Mouse (Mus musculus) kidney, postnatal 4 days (tissue): Measurements from ENCODE around the gene Klhdc7a.
"Not testable (repeated sequence)": the region's sequence is repeated elsewhere in the genome, so short reads cannot be mapped to it uniquely, and the experiment has no call there.

Source experiments
- DNase-seq, 2 experiments: peaks; one replicate each; pipeline ENCODE4 v3.0.0; 2021; ENCODE audit warnings: mixed read lengths in 2 of 2

Gene Klhdc7a

GRCm38 (mm10) chr4:139967922-139968321 is at the start of gene Klhdc7a:
Gene Klhdc7a, minus strand, starts transcription at chr4:139968026.
- peak; percentile 83 to 90 for DNase-seq

DNA sequence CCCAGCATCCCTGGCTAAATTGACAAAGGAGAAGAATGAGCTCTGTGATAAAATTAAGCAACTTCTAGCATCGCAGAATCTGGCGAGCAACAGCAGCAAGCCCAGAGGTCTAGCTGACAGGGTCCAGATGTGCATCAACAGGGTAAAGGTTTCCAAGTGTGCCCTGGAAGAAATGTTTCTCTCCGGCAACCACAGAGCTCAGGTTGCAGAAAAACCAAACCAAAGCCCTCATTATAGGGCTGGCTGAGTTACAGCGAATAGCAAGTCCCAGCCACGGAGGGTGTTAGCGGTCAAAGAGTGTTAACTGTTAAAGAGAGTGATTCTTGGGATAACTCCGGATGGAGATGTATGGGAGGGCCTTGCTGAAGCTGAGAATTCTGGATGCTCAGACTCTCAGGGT is 48.1 kb upstream of the Klhdc7a start:
- DNase-seq: no peak

DNA sequence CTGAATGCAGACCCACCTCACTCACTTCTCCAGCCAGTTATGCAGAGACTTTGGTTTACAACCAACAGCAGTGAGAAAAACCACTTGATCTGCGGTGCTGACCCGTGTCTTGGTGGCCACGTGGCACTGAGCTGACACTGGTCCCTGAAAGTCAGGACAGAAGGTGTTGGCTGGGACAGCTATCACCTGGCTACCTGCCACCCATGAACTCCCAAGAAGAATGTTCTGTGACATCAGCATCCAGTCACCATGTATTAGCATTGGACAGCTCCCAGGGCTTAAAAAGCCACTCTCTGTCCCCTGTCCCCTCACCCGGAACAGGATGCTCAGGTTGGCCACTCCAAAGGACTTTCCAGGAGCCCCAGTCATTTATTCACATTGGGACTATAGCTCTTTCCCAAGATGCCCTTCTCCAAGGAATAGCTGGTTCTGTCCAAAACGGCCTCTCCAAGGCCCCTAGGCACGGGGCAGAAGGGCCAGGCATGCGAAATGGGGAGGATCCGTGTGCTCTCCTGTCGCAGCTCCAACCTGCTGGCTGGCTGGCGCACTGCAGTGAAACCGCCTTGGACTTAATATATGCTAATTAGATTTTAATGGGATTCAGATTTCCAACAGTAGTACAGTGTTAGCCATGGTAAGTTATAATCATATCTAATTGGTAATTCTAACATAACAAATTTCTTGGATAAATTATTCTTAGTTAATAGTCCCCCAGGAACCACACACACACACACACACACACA is 43.1 kb upstream of the Klhdc7a start:
- DNase-seq: peak in 1 of 2 experiments; percentile 36

DNA sequence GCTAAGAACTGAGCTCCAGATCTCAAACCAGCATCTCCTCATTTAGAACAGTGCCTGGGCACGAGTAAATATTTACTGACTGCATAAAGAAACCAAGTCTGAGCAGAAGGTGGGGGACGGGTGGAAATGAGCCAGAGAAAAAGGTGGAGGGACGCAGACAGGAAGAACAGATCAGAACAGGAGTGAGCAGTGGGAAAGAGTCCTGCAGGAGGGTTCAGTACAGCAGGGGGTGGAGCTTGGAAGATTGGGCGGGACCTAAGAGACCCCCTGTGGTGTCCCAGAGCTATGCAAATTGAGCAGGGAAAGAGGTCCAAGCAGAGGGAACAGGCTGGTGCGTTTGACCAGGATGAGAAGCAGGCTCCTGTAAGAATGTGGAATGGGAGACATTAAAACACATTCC is 37.1 kb upstream of the Klhdc7a start:
- peak; percentile 28 to 36 for DNase-seq

GRCm38 (mm10) chr4:140004170-140004569 is 36.3 kb upstream of the Klhdc7a start:
- DNase-seq: peak; percentile 28 to 51

GRCm38 (mm10) chr4:140002069-140002468 is 34.2 kb upstream of the Klhdc7a start:
- no peak for DNase-seq

GRCm38 (mm10) chr4:140000911-140001310 is 33.1 kb upstream of the Klhdc7a start:
- no peak for DNase-seq

DNA sequence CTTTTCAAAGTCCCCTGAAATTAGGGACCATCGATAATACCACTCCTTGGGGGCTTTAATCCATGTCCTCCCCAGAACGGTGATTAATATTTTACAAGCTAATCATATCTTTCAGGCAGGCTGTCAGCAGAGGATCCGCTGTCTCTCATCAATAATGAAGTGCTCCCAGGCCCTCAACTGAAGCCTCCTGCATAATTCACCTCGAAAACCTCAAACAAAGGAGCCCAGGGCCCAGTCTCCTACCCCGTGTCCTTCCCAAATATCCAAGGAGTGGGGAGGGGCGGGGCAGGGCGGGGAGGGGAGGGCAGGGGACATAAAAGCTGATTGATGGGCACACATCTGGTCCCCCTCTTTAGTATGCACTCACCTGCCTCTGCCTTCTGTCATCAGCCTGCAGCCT is 31.2 kb upstream of the Klhdc7a start:
- no peak for DNase-seq

- no peak for DNase-seq
Observed at GRCm38 (mm10) chr4:139995659-139996058, 27.8 kb upstream of the Klhdc7a start.

DNA sequence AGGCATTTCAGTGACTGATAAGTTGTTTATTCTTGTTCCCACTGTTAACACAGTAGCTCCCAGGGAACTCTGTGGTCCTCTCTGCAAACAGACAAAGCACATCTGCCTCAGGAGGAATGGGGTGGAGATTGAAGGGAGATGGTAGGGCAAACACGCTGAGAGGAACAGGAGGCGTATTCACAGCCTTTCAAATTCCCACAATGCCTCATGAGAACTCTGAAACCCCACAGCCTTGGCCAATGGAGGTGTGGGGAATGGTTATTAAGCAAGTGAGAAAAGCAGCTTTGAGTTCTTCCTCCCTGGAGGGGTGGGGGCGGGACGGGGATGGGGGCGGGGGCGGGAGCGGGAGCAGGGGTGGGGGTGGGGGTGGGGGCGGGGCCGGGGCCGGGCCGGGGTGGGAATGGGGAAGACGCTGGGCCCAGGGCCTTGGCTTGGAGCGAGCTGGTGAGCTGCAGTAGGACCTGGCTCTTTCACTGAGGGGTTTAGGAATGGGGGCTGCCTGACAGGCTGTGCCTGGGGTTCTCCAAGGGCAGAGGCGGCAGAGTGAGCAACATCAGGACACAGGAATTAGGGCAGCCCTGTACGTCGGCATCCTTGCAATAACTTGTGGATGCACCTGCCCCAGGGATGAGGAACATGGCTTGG is 25.4 kb upstream of the Klhdc7a start:
- no peak for DNase-seq

DNA sequence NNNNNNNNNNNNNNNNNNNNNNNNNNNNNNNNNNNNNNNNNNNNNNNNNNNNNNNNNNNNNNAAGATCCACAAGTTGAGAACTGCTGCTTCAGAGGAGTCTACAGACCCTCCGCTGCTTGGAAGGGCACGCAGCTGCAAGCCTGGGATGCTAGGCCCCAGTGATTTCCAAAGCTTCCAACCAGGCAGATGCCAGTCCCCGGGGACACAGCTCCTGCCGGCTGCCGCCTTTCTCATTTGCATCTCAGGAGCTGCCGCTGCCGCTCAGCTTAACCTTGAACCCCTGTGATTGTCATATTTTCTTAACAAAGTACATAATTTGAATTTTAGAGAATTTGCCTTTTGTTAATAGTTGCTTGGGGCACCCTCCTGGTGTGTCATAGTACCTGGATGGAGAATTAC is 19.1 kb upstream of the Klhdc7a start:
- no peak for DNase-seq

GRCm38 (mm10) chr4:139978716-139979115 is 10.9 kb upstream of the Klhdc7a start:
- DNase-seq: peak; percentile 56 to 78

GRCm38 (mm10) chr4:139977308-139977781 is 9.5 kb upstream of the Klhdc7a start:
- DNase-seq: peak; percentile 33 to 57

DNA sequence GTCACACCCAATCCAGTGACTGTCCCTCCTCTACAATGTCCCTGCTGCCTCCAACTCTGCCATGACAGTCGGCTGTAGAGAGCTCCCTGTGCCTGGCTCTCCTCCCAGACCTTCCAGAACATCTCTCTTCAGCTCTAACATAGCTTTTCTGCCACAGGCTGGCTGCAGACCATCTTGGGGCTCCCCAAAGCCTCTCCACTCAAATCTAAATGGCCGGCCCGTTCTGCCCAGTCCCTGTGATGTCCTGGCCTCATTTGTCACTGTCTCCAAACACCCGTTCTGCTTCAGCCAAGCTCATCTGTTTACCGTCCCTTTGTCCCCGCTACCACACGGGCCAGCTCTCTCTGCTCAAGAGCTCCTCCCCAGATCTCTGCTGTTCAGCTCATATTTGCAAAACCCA is 6.7 kb upstream of the Klhdc7a start:
- no peak for DNase-seq

- DNase-seq: peak; percentile 75 to 86
Observed at GRCm38 (mm10) chr4:139967475-139967891, 343 bp downstream of the Klhdc7a start.

- DNase-seq: peak; percentile 34 to 59
Observed at GRCm38 (mm10) chr4:139966981-139967380, 845 bp downstream of the Klhdc7a start.

DNA sequence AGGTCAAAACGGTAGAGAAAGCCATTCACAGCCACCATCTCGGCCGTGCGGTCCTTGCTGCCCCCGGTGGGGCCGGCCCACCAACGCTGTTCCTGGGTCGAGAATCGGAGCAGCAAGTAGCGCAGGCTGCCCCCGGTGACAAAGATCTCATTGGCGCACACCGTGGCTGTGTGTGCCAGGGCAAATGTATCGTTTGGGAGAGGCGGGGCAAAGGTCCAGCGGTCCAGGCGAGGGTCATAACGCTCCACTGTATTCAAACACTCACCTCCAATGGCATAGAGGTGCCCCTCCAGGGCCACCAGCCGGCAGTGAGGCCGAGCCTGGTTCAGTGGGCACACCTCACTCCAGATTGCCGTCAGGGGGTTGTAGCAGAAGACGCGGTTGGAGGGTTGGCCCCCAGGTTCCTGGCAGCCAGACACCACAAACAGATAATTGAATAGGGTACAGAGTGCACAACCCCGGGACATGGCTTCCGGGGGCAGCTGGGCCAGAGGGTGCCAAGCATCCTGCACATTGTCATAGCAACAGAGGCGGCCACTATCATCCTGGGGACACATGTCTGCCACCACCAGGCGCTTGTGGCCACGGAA is 2.1 kb downstream of the Klhdc7a start:
- DNase-seq: no peak

- DNase-seq: no peak
Observed at GRCm38 (mm10) chr4:139964406-139964805, 3.4 kb downstream of the Klhdc7a start.

GRCm38 (mm10) chr4:139963911-139964310 is 3.9 kb downstream of the Klhdc7a start:
- DNase-seq: no peak

DNA sequence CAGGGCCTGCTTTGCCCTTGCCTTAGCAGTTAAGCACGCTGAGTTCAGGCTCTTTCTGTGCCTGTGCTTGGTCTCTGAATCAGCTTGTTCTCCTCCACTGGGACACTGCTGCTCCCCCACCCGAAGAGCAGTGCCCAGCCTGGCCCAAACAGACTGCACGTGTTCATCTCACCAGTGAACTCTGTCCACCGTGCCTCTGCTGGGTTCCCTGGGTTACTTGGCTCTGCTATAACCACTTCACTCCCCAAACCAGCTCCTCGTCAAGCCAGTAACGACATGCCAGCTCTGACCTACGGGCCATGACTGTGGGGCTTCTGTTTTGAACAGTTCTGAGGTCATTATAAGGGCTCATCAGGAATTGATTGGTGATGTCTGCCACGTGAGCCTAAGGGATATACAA is 4.8 kb downstream of the Klhdc7a start:
- peak; percentile 24 to 56 for DNase-seq

GRCm38 (mm10) chr4:139961816-139962215 is 6.0 kb downstream of the Klhdc7a start:
- no peak for DNase-seq

DNA sequence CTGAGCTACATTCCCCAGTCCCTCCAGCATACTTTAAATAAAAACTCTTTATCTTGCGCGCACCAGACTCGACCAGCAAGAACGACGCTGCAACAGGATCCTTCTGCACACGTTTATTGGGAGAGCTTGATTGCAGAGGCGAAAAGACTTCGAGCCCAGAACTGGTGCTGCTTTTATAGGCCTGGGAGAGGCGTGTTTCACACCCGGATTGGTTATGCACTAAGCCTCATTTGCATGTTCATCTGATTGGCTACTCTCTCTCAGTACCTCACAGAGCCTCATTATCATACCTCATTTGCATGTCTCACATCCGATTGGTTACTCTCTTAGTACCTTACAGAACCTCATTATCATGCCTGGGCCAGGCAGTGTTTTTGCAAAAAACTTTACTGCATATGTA is 6.5 kb downstream of the Klhdc7a start:
- DNase-seq: not testable (repeated sequence)

GRCm38 (mm10) chr4:139960724-139961315 is 7.0 kb downstream of the Klhdc7a start:
- DNase-seq: no peak
